Mouse (Mus musculus) lung, postnatal 0 days (tissue): ENCODE data around the gene Gm11099. TPM values are rescaled to one million over a fixed set of nuclear protein-coding genes. Genes with fewer than 3 reads are reported as not detected.
A peak's percentile ranks its signal among the peaks of the same experiment; 100 is the strongest.

Experiments
- ATAC-seq: fragments of 200-750 bp; cut with Nextera tagmentation; 2 replicates; pipeline ENCODE4 v1.8.0; 2017; ENCODE audit warnings: moderate library complexity
- DNase-seq: peaks from one replicate; pipeline ENCODE4 v3.0.0-alpha.2; 2016; ENCODE audit warnings: low spot score
- H3K27ac ChIP-seq: fragments of 300-500 bp; sonication (generic); 2 replicates; pipeline ENCODE4 v1.5.1; 2014; ENCODE audit warnings: antibody characterized with exemption, mild to moderate bottlenecking, low read length, mixed read lengths
- H3K27me3 ChIP-seq: fragments of 300-500 bp; sonication (generic); replicated peaks from 2 replicates; pipeline ENCODE4 v1.6.1; 2014; ENCODE audit warnings: low read length, mixed read lengths; ENCODE audit not compliant: insufficient read depth
- H3K36me3 ChIP-seq: fragments of 300-500 bp; sonication (generic); 2 replicates; pipeline ENCODE4 v1.6.1; 2014; ENCODE audit warnings: low read length, mixed read lengths; ENCODE audit not compliant: insufficient read depth
- H3K4me1 ChIP-seq: fragments of 300-500 bp; sonication (generic); 2 replicates; pipeline ENCODE4 v1.6.1; 2014; ENCODE audit warnings: antibody characterized with exemption, low read depth, low read length, mixed read lengths; ENCODE audit not compliant: insufficient read depth
- H3K4me2 ChIP-seq: fragments of 300-500 bp; sonication (generic); replicated peaks from 2 replicates; pipeline ENCODE4 v1.6.1; 2014; ENCODE audit warnings: low read depth, mild to moderate bottlenecking, low read length, moderate library complexity, mixed read lengths
- H3K4me3 ChIP-seq: fragments of 300-500 bp; sonication (generic); 2 replicates; pipeline ENCODE4 v1.5.1; 2014; ENCODE audit warnings: low read depth, low read length
- H3K9ac ChIP-seq: fragments of 300-500 bp; sonication (generic); replicated peaks from 2 replicates; pipeline ENCODE4 v1.6.1; 2014; ENCODE audit warnings: low read depth, mild to moderate bottlenecking
- H3K9me3 ChIP-seq: fragments of 300-500 bp; sonication (generic); 2 replicates; pipeline ENCODE4 v1.6.1; 2016; ENCODE audit warnings: low read length, mixed read lengths
- CTCF ChIP-seq: IDR thresholded peaks from 2 replicates; pipeline ENCODE4 v1.5.1; 2016; ENCODE audit warnings: antibody characterized with exemption, mild to moderate bottlenecking
- EP300 ChIP-seq: IDR thresholded peaks from 2 replicates; pipeline ENCODE4 v1.6.1; 2016; ENCODE audit warnings: antibody characterized with exemption, mild to moderate bottlenecking, control low read depth
- WGBS: fragments of 180-500 bp; shearing (Covaris S2); extraction: QIAGEN DNeasy Blood & Tissue Kit; methylation state at CpG from one replicate; pipeline ENCODE4 v1.1.7; 2014; 5-methylcytosine and 5-hydroxymethylcytosine counted together
- polyA plus RNA-seq: library from polyadenylated mRNA; unstranded; fragments of >200 nt; fragmentation: Nextera tagmentation; extraction: Ambion mirVana; gene quantifications from 2 replicates; pipeline ENCODE4 v1.2.1, GENCODE M21; 2015

Gm11099 gene
- polyA plus RNA-seq: not detected in 2 replicates

GRCm38 (mm10) chr2:58859134-58859533, at the start of gene Gm11099:
Gene Gm11099, plus strand, starts transcription at chr2:58859434.
- no peak for DNase-seq
- no peaks in the 10 kb centered on the region for H3K4me1 ChIP-seq
- H3K9ac ChIP-seq: no peak within 1 kb of the TSS
- no peaks in the 10 kb centered on the region for H3K27me3 ChIP-seq
- H3K4me3 ChIP-seq: no peak within 1 kb of the TSS
- H3K27ac ChIP-seq: no peak within 1 kb of the TSS
- TF ChIP-seq EP300 (no peak), CTCF (no peak)
- no peaks in the 10 kb centered on the region for H3K36me3 ChIP-seq
- H3K9me3 ChIP-seq: no peaks in the 10 kb centered on the region
- ATAC-seq: no peak
- no peak within 1 kb of the TSS for H3K4me2 ChIP-seq
- WGBS: 90% methylated on average over 5 of the region's 5 CpGs

DNA sequence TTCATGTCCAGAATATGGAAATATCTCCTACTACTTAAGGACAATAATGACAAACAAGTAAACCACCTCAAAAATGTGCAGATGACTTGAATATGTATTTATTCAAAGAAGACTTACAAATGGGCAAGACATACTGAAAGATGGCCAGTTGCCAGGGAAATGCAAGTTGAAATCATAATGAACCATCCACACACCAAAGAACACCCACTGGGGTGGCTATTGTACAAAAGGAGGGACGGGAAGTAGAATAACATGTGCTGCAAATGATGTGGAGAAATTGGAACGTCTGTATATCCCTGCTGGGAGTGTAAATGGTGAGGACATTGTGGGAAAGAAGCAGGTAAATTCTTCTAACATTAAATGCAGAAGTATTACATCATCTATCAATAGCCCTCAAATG, 46.3 kb upstream of the Gm11099 start:
- no peak for ATAC-seq
- H3K27ac ChIP-seq: no peak overlapping the region
- H3K9ac ChIP-seq: no peak overlapping the region
- H3K9me3 ChIP-seq: no peaks in the 10 kb centered on the region
- WGBS: 40% methylated on average over 2 of the region's 2 CpGs
- H3K4me3 ChIP-seq: no peak overlapping the region
- no peak overlapping the region for H3K4me2 ChIP-seq
- H3K36me3 ChIP-seq: no peaks in the 10 kb centered on the region
- no peak for DNase-seq
- TF ChIP-seq CTCF (no peak), EP300 (no peak)
- no peaks in the 10 kb centered on the region for H3K4me1 ChIP-seq
- no peaks in the 10 kb centered on the region for H3K27me3 ChIP-seq

- peak; percentile 86 for ATAC-seq
- H3K27ac ChIP-seq: 0 out of 2 replicates have a peak overlapping the region, but pooled peaks have one; percentile 43
- 45% methylated on average over 3 of the region's 3 CpGs for WGBS
These were observed 30.2 kb upstream of the Gm11099 start for GRCm38 (mm10) chr2:58828910-58829600.

DNA sequence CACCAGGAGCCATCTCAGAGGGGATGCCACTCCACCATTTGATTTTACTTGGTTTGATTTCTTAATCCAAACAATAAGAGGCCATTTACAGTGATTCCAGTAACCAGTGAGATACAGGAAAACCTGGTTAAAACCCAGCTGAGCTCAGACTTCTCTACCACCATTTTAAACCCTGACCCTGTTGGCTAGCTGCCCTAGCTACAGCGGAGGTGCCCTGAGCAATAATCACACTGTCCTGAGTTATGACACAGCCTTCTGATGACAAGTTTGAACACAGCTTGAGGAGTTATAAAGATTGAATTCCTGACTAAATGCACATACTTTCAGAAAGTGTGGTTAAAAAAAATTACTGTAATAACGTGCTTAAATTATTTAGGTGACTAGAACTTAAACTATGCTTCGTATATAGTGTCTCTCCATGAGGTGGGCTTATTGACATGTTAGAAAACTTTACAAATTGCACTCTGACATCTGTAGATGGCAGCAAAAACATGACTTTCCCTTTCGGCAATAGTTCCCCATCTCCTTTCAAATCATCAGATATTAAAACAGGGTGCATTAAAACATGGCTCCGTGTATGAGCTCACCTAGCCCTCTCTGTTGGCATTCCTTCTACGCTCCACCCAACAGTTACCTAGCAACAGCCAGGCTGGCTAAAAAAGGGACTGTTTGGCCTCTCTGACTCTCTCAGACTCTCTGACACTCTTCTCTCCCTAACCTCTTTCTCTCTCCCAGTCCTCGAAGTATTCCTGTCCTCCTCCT, 29.1 kb upstream of the Gm11099 start:
- Histone ChIP-seq H3K36me3 (no peaks in the 10 kb centered on the region), H3K4me1 (no peaks in the 10 kb centered on the region), H3K9me3 (no peaks in the 10 kb centered on the region), H3K4me2 (0 out of 2 replicates have a peak overlapping the region, but pooled peaks have one; percentile 19), H3K4me3 (no peak overlapping the region), H3K27me3 (no peaks in the 10 kb centered on the region), H3K9ac (no peak overlapping the region), H3K27ac (peak overlapping the region; percentile 43)
- ATAC-seq: peak; percentile 89
- DNase-seq: peak; percentile 86
- WGBS: 31% methylated on average over 7 of the region's 7 CpGs
- TF ChIP-seq CTCF (peak; percentile 28), EP300 (no peak)

More at GRCm38 (mm10) chr2:58828910-58829600, 30.2 kb upstream of the Gm11099 start:
- TF ChIP-seq EP300 (peak; percentile 99), CTCF (no peak)
- Histone ChIP-seq H3K36me3 (no peaks in the 10 kb centered on the region), H3K9ac (no peak overlapping the region), H3K4me3 (no peak overlapping the region), H3K9me3 (no peaks in the 10 kb centered on the region), H3K4me1 (no peaks in the 10 kb centered on the region), H3K4me2 (no peak overlapping the region), H3K27me3 (no peaks in the 10 kb centered on the region)
- peak; percentile 88 for DNase-seq

- no peak overlapping the region for H3K27ac ChIP-seq
- H3K9me3 ChIP-seq: no peaks in the 10 kb centered on the region
- H3K4me3 ChIP-seq: no peak overlapping the region
- H3K4me1 ChIP-seq: no peaks in the 10 kb centered on the region
- H3K27me3 ChIP-seq: no peaks in the 10 kb centered on the region
- no peak for TF ChIP-seq CTCF
- no peak for TF ChIP-seq EP300
- H3K36me3 ChIP-seq: no peaks in the 10 kb centered on the region
- ATAC-seq (no peak), DNase-seq (no peak)
- no peak overlapping the region for H3K9ac ChIP-seq
- no peak overlapping the region for H3K4me2 ChIP-seq
- 87% methylated on average over 20 of the region's 20 CpGs for WGBS
These were observed 26.8 kb upstream of the Gm11099 start for GRCm38 (mm10) chr2:58832253-58832980.

- TF ChIP-seq CTCF (no peak), EP300 (no peak)
- Histone ChIP-seq H3K9ac (no peak overlapping the region), H3K4me1 (no peaks in the 10 kb centered on the region), H3K4me3 (no peak overlapping the region), H3K27me3 (no peaks in the 10 kb centered on the region), H3K4me2 (no peak overlapping the region), H3K9me3 (no peaks in the 10 kb centered on the region), H3K36me3 (no peaks in the 10 kb centered on the region), H3K27ac (no peak overlapping the region)
- no peak for ATAC-seq
- DNase-seq: no peak
- 65% methylated on average over 3 of the region's 3 CpGs for WGBS
These were observed 18.2 kb upstream of the Gm11099 start for GRCm38 (mm10) chr2:58841021-58841420.
